Mouse (Mus musculus): ENCODE data around the gene Scamp4.
"Not testable (repeated sequence)": the region's sequence is repeated elsewhere in the genome, so short reads cannot be mapped to it uniquely, and the experiment has no call there.

Scamp4 gene

GRCm38 (mm10) chr10:80610116-80610785, 7.6 kb downstream of the Scamp4 start:
- no peak for DNase-seq (ENCODE audit: low spot score)

GRCm38 (mm10) chr10:80611024-80611423, 8.4 kb downstream of the Scamp4 start:
- no peak for DNase-seq (ENCODE audit: low spot score)

GRCm38 (mm10) chr10:80611905-80612304, 9.2 kb downstream of the Scamp4 start:
- DNase-seq (ENCODE audit: low spot score) = no peak

GRCm38 (mm10) chr10:80613821-80614220, 11.1 kb downstream of the Scamp4 start:
- DNase-seq (ENCODE audit: low spot score) = no peak

GRCm38 (mm10) chr10:80614351-80614750, 11.7 kb downstream of the Scamp4 start:
- DNase-seq (ENCODE audit: low spot score) = no peak

- DNase-seq (ENCODE audit: low spot score) = no peak
Observed at GRCm38 (mm10) chr10:80618181-80618580, 15.5 kb downstream of the Scamp4 start.

- DNase-seq (ENCODE audit: low spot score) = no peak
Observed at GRCm38 (mm10) chr10:80619465-80620244, 17.0 kb downstream of the Scamp4 start.

GRCm38 (mm10) chr10:80620365-80620764, 17.7 kb downstream of the Scamp4 start:
- no peak for DNase-seq (ENCODE audit: low spot score)

GRCm38 (mm10) chr10:80620796-80621689, 18.4 kb downstream of the Scamp4 start:
- DNase-seq (ENCODE audit: low spot score) = no peak

GRCm38 (mm10) chr10:80621690-80621939, 18.9 kb downstream of the Scamp4 start:
- DNase-seq (ENCODE audit: low spot score) = no peak

GRCm38 (mm10) chr10:80621940-80622660, 19.4 kb downstream of the Scamp4 start:
- DNase-seq (ENCODE audit: low spot score) = peak; percentile 98

GRCm38 (mm10) chr10:80622661-80623456, 20.2 kb downstream of the Scamp4 start, which contains the start of gene Csnk1g2:
TSS of gene Csnk1g2 (plus strand) at chr10:80622838.
- DNase-seq (ENCODE audit: low spot score) = no peak

GRCm38 (mm10) chr10:80623457-80624191, 21.0 kb downstream of the Scamp4 start:
- DNase-seq (ENCODE audit: low spot score) = no peak

GRCm38 (mm10) chr10:80625764-80626163, 23.1 kb downstream of the Scamp4 start:
- DNase-seq (ENCODE audit: low spot score) = no peak

GRCm38 (mm10) chr10:80627685-80628084, 25.0 kb downstream of the Scamp4 start:
- no peak for DNase-seq (ENCODE audit: low spot score)

GRCm38 (mm10) chr10:80628925-80629324, 26.3 kb downstream of the Scamp4 start:
- DNase-seq (ENCODE audit: low spot score) = no peak

- DNase-seq (ENCODE audit: low spot score) = no peak
Observed at GRCm38 (mm10) chr10:80635345-80635744, 32.7 kb downstream of the Scamp4 start.

GRCm38 (mm10) chr10:80646936-80647335, 44.3 kb downstream of the Scamp4 start:
- DNase-seq (ENCODE audit: low spot score) = no peak

GRCm38 (mm10) chr10:80649910-80650309, 47.2 kb downstream of the Scamp4 start:
- not testable (repeated sequence) for DNase-seq (ENCODE audit: low spot score)

GRCm38 (mm10) chr10:80650392-80650791, 47.7 kb downstream of the Scamp4 start:
- DNase-seq (ENCODE audit: low spot score) = no peak

Measured in urinary bladder, postnatal 10 days (tissue).